Mouse (Mus musculus) brain, adult 2 months (tissue): ENCODE measurements at regions not wholly inside any gene's neighbourhood (a gene's known extent, or its start where the extent isn't known, plus 50 kb on each side); places are given as distances from the start of the nearest gene placed in this dataset.

Experiments
- DNase-seq: peaks from one replicate; pipeline ENCODE4 v3.0.0; 2011; ENCODE audit warnings: low read depth, low spot score

GRCm38 (mm10) chr15:36719241-36719640, 288.3 kb downstream of the Zfp706 start:
- no peak for DNase-seq

GRCm38 (mm10) chr15:36717835-36718234, 289.7 kb downstream of the Zfp706 start:
- DNase-seq = no peak

- no peak for DNase-seq
These were observed 290.9 kb downstream of the Zfp706 start for GRCm38 (mm10) chr15:36716686-36717038.

DNA sequence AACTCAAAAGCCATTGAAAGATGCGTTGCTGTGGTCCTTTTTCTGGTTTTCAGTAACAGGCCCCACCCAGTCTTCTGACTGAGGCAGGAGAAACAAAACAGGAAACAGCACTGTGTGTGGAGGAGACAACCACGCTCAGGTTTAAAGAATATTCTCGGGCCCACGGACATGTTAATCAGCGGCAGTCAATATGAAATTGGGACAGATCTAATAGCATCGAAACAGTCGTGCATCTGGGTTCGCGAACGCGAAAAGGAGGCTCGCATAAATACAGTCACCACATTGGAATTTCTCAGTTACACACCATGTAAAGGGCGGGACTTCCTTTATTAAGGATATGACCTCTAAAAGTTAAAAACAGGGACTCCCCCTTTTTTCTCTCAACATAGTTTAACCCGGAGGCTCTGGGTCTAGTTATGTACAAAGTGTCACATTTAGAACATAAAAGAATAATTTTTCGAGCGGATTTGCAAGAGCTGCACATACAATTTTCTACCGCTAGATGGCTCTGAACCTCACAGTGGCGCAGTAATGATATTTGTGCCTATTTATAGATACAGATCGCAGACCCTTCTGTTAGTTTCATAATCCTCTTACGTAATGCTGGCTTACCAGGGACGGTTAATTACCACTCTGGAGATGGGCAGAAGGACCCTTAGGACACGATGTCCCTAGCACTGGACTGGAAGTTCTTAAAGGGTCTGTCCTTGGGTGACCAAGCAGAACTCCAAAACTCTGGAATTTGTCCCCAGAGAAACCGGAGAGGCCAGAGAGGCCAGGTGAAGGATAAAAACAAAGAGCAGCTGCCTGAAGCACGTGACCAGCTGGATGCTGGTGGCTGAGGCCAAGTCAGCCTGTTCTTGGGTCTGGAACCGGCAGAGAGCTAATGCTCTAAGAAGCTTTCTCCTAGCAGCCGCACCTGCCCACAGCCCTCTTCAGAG, 291.6 kb downstream of the Zfp706 start:
- DNase-seq = peak; percentile 93

DNA sequence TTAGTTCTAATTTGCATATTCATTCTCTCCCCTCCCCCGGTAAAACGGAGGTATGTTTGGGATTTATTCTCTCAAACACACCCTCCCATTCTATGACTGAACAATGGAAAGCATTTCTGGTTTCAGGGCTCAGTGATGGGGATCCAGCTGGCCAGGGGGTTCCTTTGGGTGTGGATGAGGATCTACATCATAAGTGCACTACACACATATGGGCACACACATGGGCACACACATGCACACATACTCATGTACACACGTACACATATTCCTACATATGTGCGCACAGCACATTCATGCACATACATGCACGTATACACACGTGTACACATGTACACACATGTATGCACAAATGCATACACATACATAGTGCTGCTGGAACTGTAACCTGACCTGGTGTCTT, 292.4 kb downstream of the Zfp706 start:
- DNase-seq = no peak

GRCm38 (mm10) chr15:36709788-36710187, 297.8 kb downstream of the Zfp706 start:
- no peak for DNase-seq

DNA sequence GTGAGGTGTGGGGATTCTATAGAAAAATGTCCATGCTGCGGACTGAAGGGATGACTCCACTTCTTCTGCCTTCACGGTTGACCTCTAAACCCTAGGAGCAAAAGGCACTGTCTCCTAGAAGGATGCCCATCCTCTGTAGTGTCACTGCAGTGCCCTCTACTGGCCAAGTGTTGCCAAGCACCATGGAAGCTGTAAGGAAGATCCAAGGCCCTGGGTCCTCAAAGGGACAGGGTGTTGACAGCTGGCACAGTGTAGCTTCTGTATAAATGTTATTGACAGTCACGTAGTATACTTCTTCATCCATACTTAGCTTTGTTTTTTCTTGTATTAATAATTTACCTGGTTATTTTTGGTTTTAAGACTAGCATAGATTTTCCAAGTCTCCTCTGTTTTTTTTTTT, 299.1 kb downstream of the Zfp706 start:
- peak; percentile 84 for DNase-seq

DNA sequence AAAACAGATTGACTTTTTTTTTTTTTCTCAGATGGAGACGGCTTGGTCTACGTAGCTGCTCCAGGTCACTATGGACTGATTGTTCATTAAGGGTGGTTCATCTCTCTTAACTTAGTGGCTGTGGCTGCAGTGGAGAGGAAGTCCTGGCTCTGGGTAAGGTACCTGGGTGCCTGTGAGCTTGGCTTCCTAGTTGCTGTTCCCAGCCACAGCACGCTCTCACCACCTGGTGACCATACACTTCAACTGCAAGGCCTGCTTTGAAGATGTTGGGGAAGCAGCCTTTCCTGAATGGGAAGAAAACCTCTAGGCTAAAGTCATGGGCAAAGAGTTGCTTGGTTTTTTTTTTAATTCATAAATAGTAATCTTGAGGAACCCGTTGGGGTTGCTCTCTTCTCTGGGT, 301.6 kb downstream of the Zfp706 start:
- DNase-seq = peak; percentile 81

- no peak for DNase-seq
These were observed 302.2 kb downstream of the Zfp706 start for GRCm38 (mm10) chr15:36705391-36705790.

- no peak for DNase-seq
These were observed 305.7 kb downstream of the Zfp706 start for GRCm38 (mm10) chr15:36701846-36702245.

- DNase-seq = no peak
These were observed 307.4 kb downstream of the Zfp706 start for GRCm38 (mm10) chr15:36700196-36700595.

DNA sequence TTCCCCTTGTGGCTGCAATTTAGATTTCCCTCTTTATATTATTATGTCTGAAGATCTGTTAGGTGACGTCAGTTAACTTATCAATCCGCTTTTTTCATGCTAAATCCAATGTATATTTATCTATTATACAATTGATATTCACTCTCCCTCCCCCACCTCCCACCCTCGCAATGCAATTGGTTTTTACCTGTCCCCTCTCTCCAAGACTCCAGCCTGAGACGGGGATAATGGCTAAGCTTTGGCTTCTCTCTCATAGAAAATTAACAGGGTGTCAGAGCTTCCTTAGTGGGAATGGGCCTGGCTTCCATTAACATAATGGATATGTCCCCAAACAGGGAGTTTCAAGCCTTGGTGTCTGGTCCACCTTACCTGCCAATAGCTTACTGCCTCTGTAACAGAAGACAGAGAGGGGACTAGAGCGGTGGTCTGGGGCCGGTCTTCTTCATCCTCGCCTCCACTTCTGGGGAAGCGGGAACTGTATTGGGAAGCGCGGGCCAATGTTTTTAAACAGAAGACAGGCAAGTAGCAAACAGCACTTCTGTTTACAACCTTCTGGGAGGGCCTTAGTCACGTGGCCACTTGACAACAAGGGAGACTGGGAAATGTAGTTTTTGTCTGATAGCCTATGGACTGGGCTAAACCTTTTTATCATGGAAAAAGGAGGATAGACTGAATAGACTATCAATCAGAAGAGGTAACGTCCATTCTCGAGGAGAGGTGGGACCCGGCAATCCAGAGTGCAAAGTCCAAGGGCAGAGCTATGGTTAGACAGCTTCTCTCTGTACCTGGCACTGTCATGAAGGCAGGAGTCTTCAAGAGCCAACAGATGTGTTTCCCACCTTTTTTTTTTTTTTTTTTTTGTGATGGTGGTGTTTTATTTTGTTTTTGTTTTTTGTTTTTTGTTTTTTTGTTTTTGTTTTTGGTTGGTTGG, 312.1 kb downstream of the Zfp706 start:
- peak; percentile 90 for DNase-seq

- no peak for DNase-seq
These were observed 316.4 kb downstream of the Zfp706 start for GRCm38 (mm10) chr15:36691002-36691652.

DNA sequence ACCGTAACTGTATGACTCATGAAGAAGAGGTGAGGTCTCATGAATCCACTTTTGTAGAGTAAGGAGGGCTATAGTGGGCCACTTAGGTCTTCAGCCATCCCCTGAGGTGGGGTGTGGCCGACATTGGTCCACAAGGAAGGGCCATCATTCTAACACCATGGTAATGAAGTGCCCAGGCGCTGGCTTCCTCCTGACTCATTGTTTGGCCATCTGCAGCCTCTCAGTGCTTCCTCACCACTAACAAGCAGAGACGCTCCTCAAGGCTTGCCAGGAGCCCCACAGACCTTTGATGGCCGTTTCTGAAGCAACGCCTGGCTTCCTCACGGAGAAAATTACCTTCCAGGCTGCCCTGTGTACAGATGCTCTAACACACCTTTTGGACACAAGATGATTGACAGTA, 317.7 kb downstream of the Zfp706 start:
- DNase-seq = peak; percentile 21

- DNase-seq = no peak
These were observed 318.3 kb downstream of the Zfp706 start for GRCm38 (mm10) chr15:36689301-36689700.

DNA sequence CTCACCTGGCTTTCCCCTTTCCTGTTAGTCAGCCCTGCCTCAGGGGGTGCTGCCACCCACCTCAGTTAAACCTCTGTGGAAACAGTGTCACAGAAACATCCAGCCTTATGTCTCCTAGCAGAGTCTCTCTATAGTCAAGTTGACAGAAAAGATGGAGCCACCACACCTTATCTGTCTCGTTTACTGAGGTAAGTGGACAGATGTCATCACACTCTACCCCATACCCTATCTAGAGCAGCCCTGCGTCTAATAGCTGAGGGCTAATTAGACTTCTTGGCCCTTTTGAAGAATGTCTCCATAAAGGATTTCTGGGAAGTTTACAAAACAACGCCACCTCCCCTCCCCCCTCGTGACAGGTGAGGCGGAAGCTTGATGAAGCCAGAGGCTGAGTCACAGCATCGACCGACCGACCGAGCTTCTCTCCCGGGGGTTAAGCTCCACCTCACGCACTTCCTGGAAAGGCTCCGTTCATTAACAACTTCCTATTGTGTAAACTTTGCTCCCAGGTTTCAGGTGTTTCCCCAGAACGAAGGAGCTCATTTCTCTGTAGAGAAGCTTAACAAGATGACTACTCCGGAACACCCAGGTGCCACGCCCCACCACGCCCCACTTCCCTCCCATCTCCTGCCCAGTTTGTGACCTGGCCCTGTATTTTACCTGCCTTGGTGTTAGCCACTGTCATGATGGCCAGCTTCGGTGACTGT, 319.4 kb downstream of the Zfp706 start:
- DNase-seq = no peak

- DNase-seq = no peak
These were observed 322.9 kb downstream of the Zfp706 start for GRCm38 (mm10) chr15:36684684-36685083.

GRCm38 (mm10) chr15:36682832-36683231, 324.7 kb downstream of the Zfp706 start:
- DNase-seq = peak; percentile 11

- no peak for DNase-seq
These were observed 325.4 kb downstream of the Zfp706 start for GRCm38 (mm10) chr15:36682159-36682558.

- peak; percentile 10 for DNase-seq
These were observed 327.0 kb downstream of the Zfp706 start for GRCm38 (mm10) chr15:36680361-36681140.
